Mouse (Mus musculus) heart, postnatal 0 days (tissue): ENCODE data around the gene Sgms1. TPM values are rescaled to one million over a fixed set of nuclear protein-coding genes. Genes with fewer than 3 reads are reported as not detected.

Experiments
- ATAC-seq: fragments of 200-750 bp; cut with Nextera tagmentation; 2 replicates; pipeline ENCODE4 v1.8.0; 2017; ENCODE audit warnings: low read depth, moderate number of reproducible peaks, moderate library complexity; ENCODE audit not compliant: insufficient read depth
- DNase-seq: peaks from one replicate; pipeline ENCODE4 v3.0.0-alpha.2; 2016; ENCODE audit warnings: low spot score
- H3K27ac ChIP-seq: fragments of 300-500 bp; sonication (generic); 2 replicates; pipeline ENCODE4 v1.5.1; 2014; ENCODE audit warnings: low read depth, mild to moderate bottlenecking
- H3K27me3 ChIP-seq: fragments of 300-500 bp; sonication (generic); 2 replicates; pipeline ENCODE4 v1.6.1; 2014; ENCODE audit warnings: low read length, mixed read lengths; ENCODE audit not compliant: control insufficient read depth, insufficient read depth
- H3K36me3 ChIP-seq: fragments of 300-500 bp; sonication (generic); replicated peaks from 2 replicates; pipeline ENCODE4 v1.6.1; 2014; ENCODE audit warnings: low read length, mixed read lengths; ENCODE audit not compliant: control insufficient read depth, insufficient read depth
- H3K4me1 ChIP-seq: fragments of 300-500 bp; sonication (generic); 2 replicates; pipeline ENCODE4 v1.6.1; 2014; ENCODE audit warnings: antibody characterized with exemption; ENCODE audit not compliant: control insufficient read depth, insufficient read depth
- H3K4me2 ChIP-seq: fragments of 300-500 bp; sonication (generic); 2 replicates; pipeline ENCODE4 v1.6.1; 2014; ENCODE audit warnings: low read depth, mild to moderate bottlenecking, low read length, moderate library complexity
- H3K4me3 ChIP-seq: fragments of 300-500 bp; sonication (generic); 2 replicates; pipeline ENCODE4 v1.5.1; 2014; ENCODE audit warnings: low read depth, low read length
- H3K9ac ChIP-seq: fragments of 300-500 bp; sonication (generic); replicated peaks from 2 replicates; pipeline ENCODE4 v1.6.1; 2014; ENCODE audit warnings: low read depth, low read length, mixed read lengths
- H3K9me3 ChIP-seq: fragments of 300-500 bp; sonication (generic); replicated peaks from 2 replicates; pipeline ENCODE4 v1.6.1; 2016; ENCODE audit warnings: low read length; ENCODE audit not compliant: control insufficient read depth
- CTCF ChIP-seq: IDR thresholded peaks from 2 replicates; pipeline ENCODE4 v1.5.1; 2016; ENCODE audit warnings: antibody characterized with exemption, control low read depth, low read depth
- EP300 ChIP-seq: IDR thresholded peaks from 2 replicates; pipeline ENCODE4 v1.6.1; 2016; ENCODE audit warnings: antibody characterized with exemption, low read depth
- WGBS: fragments of 180-500 bp; shearing (Covaris S2); extraction: QIAGEN DNeasy Blood & Tissue Kit; methylation state at CpG from one replicate; pipeline ENCODE4 v1.1.7; 2014; 5-methylcytosine and 5-hydroxymethylcytosine counted together
- polyA plus RNA-seq: library from polyadenylated mRNA; unstranded; fragments of >200 nt; fragmentation: Nextera tagmentation; extraction: Ambion mirVana; gene quantifications from 2 replicates; pipeline ENCODE4 v1.2.1, GENCODE M21; 2015
- total RNA-seq: library from RNA; depleted of rRNA; stranded (reverse); fragments of >200 nt; gene quantifications from 2 replicates; pipeline ENCODE4 v1.2.3, GENCODE M21; 2014; ENCODE audit warnings: low replicate concordance

The Sgms1 gene
- total and polyA plus RNA-seq, 2 experiments from 2014 or later = 29.4 to 52.0 TPM

- no peaks in the 10 kb centered on the region for H3K36me3 ChIP-seq
- DNase-seq (no peak), ATAC-seq (no peak)
- 82% methylated on average over 4 of the region's 4 CpGs for WGBS
- H3K27ac ChIP-seq = no peak overlapping the region
- H3K4me2 ChIP-seq = no peak overlapping the region
- H3K9me3 ChIP-seq = no peaks in the 10 kb centered on the region
- no peaks in the 10 kb centered on the region for H3K27me3 ChIP-seq
- TF ChIP-seq EP300 = no peak
- no peak for TF ChIP-seq CTCF
- no peak overlapping the region for H3K9ac ChIP-seq
- peaks cover 69% of the 10 kb centered on the region for H3K4me1 ChIP-seq
- H3K4me3 ChIP-seq = no peak overlapping the region
These were observed 13.5 kb downstream of the Sgms1 start for GRCm38 (mm10) chr19:32376054-32376453.

- 86% methylated on average over 4 of the region's 4 CpGs for WGBS
- no peak for ATAC-seq
- TF ChIP-seq EP300 (no peak), CTCF (no peak)
These were observed 14.0 kb downstream of the Sgms1 start for GRCm38 (mm10) chr19:32375473-32375985.

DNA sequence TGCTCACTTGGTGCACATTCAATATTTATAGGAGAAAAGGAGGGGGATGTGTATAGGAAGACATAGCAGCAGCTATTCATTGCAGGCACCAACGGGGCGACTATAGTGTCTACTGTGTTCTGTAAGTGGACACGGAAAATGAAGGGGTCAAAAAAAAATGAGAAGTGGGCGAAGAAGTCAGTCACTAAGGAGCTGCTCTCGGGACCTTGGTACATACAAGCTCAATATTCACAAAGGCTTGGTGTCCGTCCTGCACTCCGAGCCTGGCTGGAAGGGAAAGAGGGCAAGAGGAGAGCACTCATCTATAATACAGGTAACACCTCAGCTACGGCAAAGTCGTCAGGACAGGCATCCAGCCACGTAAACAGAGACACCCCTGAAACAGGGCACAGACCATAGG, 14.8 kb downstream of the Sgms1 start:
- ATAC-seq = no peak
- Histone ChIP-seq H3K27me3 (no peaks in the 10 kb centered on the region), H3K9me3 (no peaks in the 10 kb centered on the region), H3K9ac (no peak overlapping the region), H3K27ac (no peak overlapping the region), H3K4me1 (peaks cover 64% of the 10 kb centered on the region), H3K4me2 (no peak overlapping the region), H3K4me3 (no peak overlapping the region), H3K36me3 (no peaks in the 10 kb centered on the region)
- DNase-seq = no peak
- TF ChIP-seq EP300 (no peak), CTCF (no peak)
- 91% methylated on average over 10 of the region's 10 CpGs for WGBS

More at GRCm38 (mm10) chr19:32375473-32375985, 14.0 kb downstream of the Sgms1 start:
- no peak overlapping the region for H3K27ac ChIP-seq
- no peak overlapping the region for H3K9ac ChIP-seq
- H3K4me3 ChIP-seq = no peak overlapping the region
- H3K36me3 ChIP-seq = no peaks in the 10 kb centered on the region
- no peak overlapping the region for H3K4me2 ChIP-seq
- H3K27me3 ChIP-seq = no peaks in the 10 kb centered on the region
- peaks cover 69% of the 10 kb centered on the region for H3K4me1 ChIP-seq
- H3K9me3 ChIP-seq = no peaks in the 10 kb centered on the region
- no peak for DNase-seq

GRCm38 (mm10) chr19:32373865-32374655, 15.5 kb downstream of the Sgms1 start:
- ATAC-seq (no peak), DNase-seq (peak; percentile 27)
- no peaks in the 10 kb centered on the region for H3K36me3 ChIP-seq
- H3K4me3 ChIP-seq = no peak overlapping the region
- 65% methylated on average over 16 of the region's 16 CpGs for WGBS
- no peak overlapping the region for H3K4me2 ChIP-seq
- no peaks in the 10 kb centered on the region for H3K27me3 ChIP-seq
- H3K9ac ChIP-seq = no peak overlapping the region
- peak overlapping the region; percentile 57; the same call in 1 of the 2 replicates for H3K27ac ChIP-seq
- TF ChIP-seq CTCF (no peak), EP300 (no peak)
- peaks cover 58% of the 10 kb centered on the region for H3K4me1 ChIP-seq
- H3K9me3 ChIP-seq = no peaks in the 10 kb centered on the region

- Histone ChIP-seq H3K4me1 (peaks cover 43% of the 10 kb centered on the region), H3K4me2 (peak overlapping the region; percentile 11; the same call in 1 of the 2 replicates), H3K27ac (peak overlapping the region; percentile 76), H3K9me3 (no peaks in the 10 kb centered on the region), H3K9ac (no peak overlapping the region), H3K27me3 (no peaks in the 10 kb centered on the region), H3K4me3 (no peak overlapping the region), H3K36me3 (no peaks in the 10 kb centered on the region)
- DNase-seq (peak; percentile 94), ATAC-seq (peak; percentile 87)
- TF ChIP-seq EP300 (peak; percentile 84), CTCF (no peak)
- 7% methylated on average over 4 of the region's 4 CpGs for WGBS
These were observed 17.1 kb downstream of the Sgms1 start for GRCm38 (mm10) chr19:32372373-32372772.

DNA sequence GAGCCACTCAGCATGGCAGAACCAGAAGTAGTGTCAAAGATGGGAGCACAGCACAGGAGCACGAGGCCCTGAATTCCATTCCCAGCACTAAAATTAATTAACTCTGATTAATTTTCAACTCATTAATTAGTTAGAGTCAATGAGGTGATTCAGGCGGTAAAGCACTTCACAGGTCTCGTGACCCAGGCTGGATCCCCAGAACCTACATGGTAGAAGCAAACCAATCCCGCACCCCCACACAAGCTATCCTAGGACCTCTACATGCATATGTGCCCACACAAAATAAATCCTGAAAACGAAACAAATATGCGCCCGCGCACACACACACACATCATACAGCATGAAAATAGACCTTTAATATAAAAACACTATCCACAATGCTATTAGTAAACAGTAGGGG, 22.2 kb downstream of the Sgms1 start:
- Histone ChIP-seq H3K4me3 (no peak overlapping the region), H3K4me1 (peaks cover 4% of the 10 kb centered on the region), H3K9me3 (no peaks in the 10 kb centered on the region), H3K36me3 (no peaks in the 10 kb centered on the region), H3K9ac (no peak overlapping the region), H3K27ac (no peak overlapping the region), H3K4me2 (no peak overlapping the region), H3K27me3 (no peaks in the 10 kb centered on the region)
- ATAC-seq (no peak), DNase-seq (no peak)
- TF ChIP-seq EP300 (no peak), CTCF (no peak)
- 94% methylated on average over 8 of the region's 8 CpGs for WGBS
